Comparison of ENCODE assay signal across 25 mouse cellular contexts in genomic region chrX:127093961-127094360, GRCm38 (mm10). TPM values are rescaled to one million over a fixed set of nuclear protein-coding genes. Genes with fewer than 3 reads are reported as not detected.
"Had no signal": no experiment of that assay in that cellular context is flagged by ENCODE, and none has a peak within 500 bp of the region (broad histone marks: within the 10 kb centered on the region; RNA-seq: fewer than 3 reads in every experiment).

No protein-coding gene starts in this region.

- H3K27me3 ChIP-seq: midbrain, embryonic 12.5 days; neural tube, embryonic 13.5 days; neural tube, embryonic 15.5 days had no signal

- H3K4me2 ChIP-seq: lung, embryonic 14.5 days; midbrain, embryonic 12.5 days; neural tube, embryonic 13.5 days; neural tube, embryonic 15.5 days had no signal

- H3K36me3 ChIP-seq: midbrain, embryonic 10.5 days; midbrain, embryonic 12.5 days; neural tube, embryonic 13.5 days; neural tube, embryonic 15.5 days had no signal

- ATAC-seq: liver, postnatal 0 days; midbrain, embryonic 16.5 days had no signal

- H3K9me3 ChIP-seq: midbrain, embryonic 12.5 days; neural tube, embryonic 13.5 days; neural tube, embryonic 15.5 days had no signal

- DNase-seq: liver, postnatal 0 days; lung, embryonic 14.5 days; lung, postnatal 10 days; lung, postnatal 4 days; midbrain, embryonic 14.5 days; retina, postnatal 1 day; right cerebral cortex, adult 18-20 months; right cerebral cortex, postnatal 25 days; right cerebral cortex, postnatal 4 days; spleen, adult 18-20 months; thymus, adult 18-20 months; thymus, postnatal 14 days; thymus, postnatal 36 days had no signal

- H3K4me1 ChIP-seq: midbrain, embryonic 10.5 days; midbrain, embryonic 12.5 days; neural tube, embryonic 13.5 days; neural tube, embryonic 15.5 days had no signal

- H3K9ac ChIP-seq: liver, postnatal 0 days; lung, embryonic 14.5 days; midbrain, embryonic 12.5 days; neural tube, embryonic 13.5 days; neural tube, embryonic 15.5 days had no signal

- H3K27ac ChIP-seq: midbrain, embryonic 10.5 days; midbrain, embryonic 12.5 days; neural tube, embryonic 13.5 days; neural tube, embryonic 15.5 days had no signal

- H3K4me3 ChIP-seq: midbrain, embryonic 10.5 days; midbrain, embryonic 12.5 days; myocyte; neural tube, embryonic 13.5 days; neural tube, embryonic 15.5 days had no signal

RNA-seq across cellular contexts. Expression of gene Gm382, which starts 54.2 kb away (rescaled TPM):
- polyA plus RNA-seq: liver, postnatal 0 days; lung, embryonic 14.5 days; lung, embryonic 16.5 days; midbrain, embryonic 10.5 days; midbrain, embryonic 12.5 days; midbrain, embryonic 14.5 days; midbrain, embryonic 16.5 days; myocyte; neural tube, embryonic 11.5 days; neural tube, embryonic 13.5 days; neural tube, embryonic 15.5 days; small intestine, adult 2 months; stomach, embryonic 14.5 days; stomach, embryonic 16.5 days; thymus, postnatal 0 days had no signal
